Mouse (Mus musculus) liver, embryonic 14.5 days (tissue): ENCODE data around the gene Dpf2. TPM values are rescaled to one million over a fixed set of nuclear protein-coding genes. Genes with fewer than 3 reads are reported as not detected.
A peak's percentile ranks its signal among the peaks of the same experiment; 100 is the strongest.

Experiments used
- ATAC-seq: fragments of 200-750 bp; cut with Nextera tagmentation; 2 replicates; pipeline ENCODE4 v1.8.0; 2017; ENCODE audit warnings: moderate number of reproducible peaks, mild to moderate bottlenecking, moderate library complexity; ENCODE audit not compliant: insufficient read depth
- DNase-seq, 3 experiments: peaks; one replicate each; pipeline ENCODE4 v3.0.0-alpha.2; 2012 to 2013; ENCODE audit warnings: low read depth in 3 of 3, low spot score in 3 of 3
- H3K27ac ChIP-seq: fragments of 300-500 bp; sonication (generic); 2 replicates; pipeline ENCODE4 v1.5.1; 2014; ENCODE audit warnings: moderate library complexity, mild to moderate bottlenecking, control low read depth, inconsistent platforms
- H3K27me3 ChIP-seq: fragments of 300-500 bp; sonication (generic); 2 replicates; pipeline ENCODE4 v1.6.1; 2014; ENCODE audit warnings: mild to moderate bottlenecking, low read length, moderate library complexity; ENCODE audit not compliant: control insufficient read depth, insufficient read depth
- H3K36me3 ChIP-seq: fragments of 300-500 bp; sonication (generic); replicated peaks from 2 replicates; pipeline ENCODE4 v1.6.1; 2014; ENCODE audit warnings: low read depth; ENCODE audit not compliant: control insufficient read depth, insufficient read depth
- H3K4me1 ChIP-seq, 2 experiments: fragments of 200-500 bp in 1 of 2; fragments of 300-500 bp in 1 of 2; sonication (generic) in 1 of 2; replicated peaks; 2 replicates each; pipeline ENCODE4 v1.6.1; 2012 to 2014; ENCODE audit warnings: antibody characterized with exemption in 1 of 2, inconsistent platforms in 1 of 2, low read length in 1 of 2; ENCODE audit not compliant: control insufficient read depth in 2 of 2, insufficient read depth in 2 of 2
- H3K4me2 ChIP-seq: fragments of 300-500 bp; sonication (generic); 2 replicates; pipeline ENCODE4 v1.6.1; 2014; ENCODE audit warnings: low read depth, mild to moderate bottlenecking, control low read depth, moderate library complexity
- H3K4me3 ChIP-seq, 2 experiments: fragments of 200-500 bp in 1 of 2; fragments of 300-500 bp in 1 of 2; sonication (generic) in 1 of 2; 2 replicates each; pipeline ENCODE4 v1.5.1; 2012 to 2014; ENCODE audit warnings: low read depth in 2 of 2, low read length in 2 of 2, mild to moderate bottlenecking in 2 of 2, control low read depth in 1 of 2, inconsistent platforms in 1 of 2, moderate library complexity in 1 of 2; ENCODE audit not compliant: insufficient read depth in 1 of 2
- H3K9ac ChIP-seq: fragments of 300-500 bp; sonication (generic); replicated peaks from 2 replicates; pipeline ENCODE4 v1.6.1; 2014; ENCODE audit warnings: mild to moderate bottlenecking, control low read depth, moderate library complexity
- H3K9me3 ChIP-seq: fragments of 300-500 bp; sonication (generic); 2 replicates; pipeline ENCODE4 v1.6.1; 2016; ENCODE audit warnings: low read length, mixed read lengths; ENCODE audit not compliant: control insufficient read depth
- CTCF ChIP-seq: IDR thresholded peaks from 2 replicates; pipeline ENCODE4 v1.5.1; 2016; ENCODE audit warnings: antibody characterized with exemption, low read depth, control low read depth
- EP300 ChIP-seq: IDR thresholded peaks from 2 replicates; pipeline ENCODE4 v1.6.1; 2016; ENCODE audit warnings: antibody characterized with exemption, low read depth
- whole genome bisulfite sequencing: fragments of 180-500 bp; shearing (Covaris S2); extraction: QIAGEN DNeasy Blood & Tissue Kit; methylation state at CpG from one replicate; pipeline ENCODE4 v1.1.7; 2014; ENCODE audit not compliant: insufficient replicate concordance; 5-methylcytosine and 5-hydroxymethylcytosine counted together
- polyA plus RNA-seq, 2 experiments: library from polyadenylated mRNA; depleted of rRNA in 1 of 2; stranded (reverse) in 1 of 2; unstranded in 1 of 2; fragments of >200 nt; fragmentation: Nextera tagmentation in 1 of 2; extraction: Ambion mirVana in 1 of 2; gene quantifications; 2 replicates each; pipeline versions ENCODE4 v1.2.1 to v1.2.3; 2012 to 2014

Dpf2 gene
- polyA plus RNA-seq, 2 experiments, result 35.3 to 45.1 TPM

DNA sequence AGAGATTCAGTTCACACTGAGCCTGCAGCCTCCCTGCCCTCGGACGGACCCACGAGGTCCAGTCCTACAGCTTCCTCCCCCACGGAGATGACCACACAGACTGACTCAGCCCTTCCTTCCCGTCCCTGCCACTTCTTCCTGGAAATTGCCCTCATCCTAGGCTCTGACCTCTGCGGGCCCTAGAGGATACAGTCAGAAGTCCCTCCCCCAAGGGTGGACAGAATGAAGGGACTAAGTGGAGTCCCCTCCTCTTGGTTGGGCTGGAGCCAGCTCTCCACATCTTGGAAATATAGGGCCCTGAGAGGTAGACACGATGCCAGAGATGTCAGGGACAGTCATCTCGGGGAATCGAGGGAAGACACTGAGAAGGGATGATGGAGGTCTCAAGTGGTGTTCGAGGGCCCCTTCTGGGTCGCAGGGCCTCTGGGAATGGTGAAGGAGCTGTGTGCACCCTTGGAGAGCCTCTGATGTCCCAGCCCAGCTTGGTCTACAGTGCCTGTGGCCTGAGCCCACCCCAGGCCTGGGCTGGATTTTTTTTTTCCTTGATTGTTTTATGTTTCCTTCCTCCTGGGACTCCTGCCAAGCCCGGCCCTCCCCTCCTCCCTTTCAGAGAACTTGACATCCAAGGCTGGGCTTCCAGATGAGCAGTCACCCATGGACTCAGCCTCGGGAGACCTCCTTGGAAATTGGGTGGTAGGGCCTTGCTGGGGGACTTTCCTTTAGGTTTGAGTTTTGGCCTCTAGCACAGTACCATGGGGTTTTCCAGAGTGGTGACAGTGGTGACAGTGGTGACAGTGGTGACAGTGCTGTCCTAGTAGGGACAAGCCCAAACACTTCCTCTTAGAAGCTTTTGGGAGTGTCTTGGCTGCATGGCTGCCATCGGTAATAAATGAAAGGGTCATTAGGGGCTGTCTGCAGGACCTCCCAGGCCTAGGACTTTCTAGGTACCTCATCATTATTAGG is 17.1 kb upstream of the Dpf2 start:
- peaks cover 6 to 12% of the 10 kb centered on the region in 2 experiments for H3K4me1 ChIP-seq
- H3K27me3 ChIP-seq, result peaks cover 7% of the 10 kb centered on the region
- no peak overlapping the region for H3K4me2 ChIP-seq
- no peaks in the 10 kb centered on the region for H3K36me3 ChIP-seq
- no peaks in the 10 kb centered on the region for H3K9me3 ChIP-seq
- no peak overlapping the region for H3K9ac ChIP-seq
- TF ChIP-seq CTCF (no peak), EP300 (no peak)
- DNase-seq (no peak), ATAC-seq (peak; percentile 16; the same call in 1 of the 2 replicates)
- no peak overlapping the region for H3K27ac ChIP-seq
- 42% methylated on average over 14 of the region's 14 CpGs for WGBS
- no peak overlapping the region for H3K4me3 ChIP-seq

DNA sequence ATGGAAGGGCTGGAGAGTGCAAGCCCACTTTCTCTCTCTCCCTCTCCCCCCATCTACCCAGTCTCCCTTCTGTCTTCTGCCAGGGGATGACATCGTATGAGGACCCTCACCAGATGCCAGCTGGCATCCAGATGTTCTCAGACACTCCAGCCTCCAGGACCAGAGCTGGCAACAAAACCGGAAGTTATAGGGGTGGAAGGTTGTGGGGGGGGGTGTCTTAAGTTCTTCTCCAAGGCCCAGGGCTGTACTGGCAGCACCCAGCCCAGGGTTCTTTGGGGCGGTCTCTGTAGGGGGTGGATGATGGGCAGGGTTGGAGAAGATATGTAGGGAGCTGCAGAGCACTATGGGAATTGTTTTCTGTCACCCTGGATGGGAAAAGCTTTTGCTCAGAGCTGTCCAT is 15.7 kb upstream of the Dpf2 start:
- H3K36me3 ChIP-seq, result no peaks in the 10 kb centered on the region
- H3K27ac ChIP-seq, result no peak overlapping the region
- DNase-seq, result no peak
- peaks cover 7% of the 10 kb centered on the region for H3K27me3 ChIP-seq
- H3K9me3 ChIP-seq, result no peaks in the 10 kb centered on the region
- H3K4me3 ChIP-seq, result no peak overlapping the region
- H3K9ac ChIP-seq, result no peak overlapping the region
- TF ChIP-seq CTCF (no peak), EP300 (no peak)
- ATAC-seq, result no peak
- WGBS, result 48% methylated on average over 3 of the region's 3 CpGs
- peaks cover 13 to 18% of the 10 kb centered on the region in 2 experiments for H3K4me1 ChIP-seq
- no peak overlapping the region for H3K4me2 ChIP-seq

DNA sequence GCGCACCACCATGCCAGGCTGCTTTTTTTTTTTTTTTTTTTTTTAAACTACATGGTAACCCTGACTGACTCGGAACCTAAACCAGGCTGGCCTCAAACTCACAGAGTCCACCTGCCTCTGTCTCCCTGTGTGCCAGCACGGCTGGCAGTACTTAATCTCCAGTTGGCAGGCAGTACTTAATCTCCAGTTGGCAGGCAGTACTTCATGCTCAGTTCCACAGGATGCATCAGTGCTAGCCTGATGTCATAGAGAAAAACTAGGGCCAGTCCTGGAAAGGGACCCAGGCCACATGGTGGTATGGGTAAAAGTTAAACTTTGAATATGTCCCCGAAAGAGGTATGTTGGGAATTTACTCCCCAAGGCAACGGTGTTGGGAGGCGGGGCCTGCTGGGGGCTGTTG is 15.3 kb upstream of the Dpf2 start:
- no peak for DNase-seq
- Histone ChIP-seq H3K4me2 (no peak overlapping the region), H3K9me3 (no peaks in the 10 kb centered on the region), H3K4me3 (no peak overlapping the region), H3K36me3 (no peaks in the 10 kb centered on the region), H3K9ac (no peak overlapping the region), H3K27ac (no peak overlapping the region), H3K27me3 (peaks cover 7% of the 10 kb centered on the region), H3K4me1 (peaks cover 16 to 22% of the 10 kb centered on the region in 2 experiments)
- ATAC-seq, result no peak
- 61% methylated on average over 6 of the region's 6 CpGs for WGBS
- TF ChIP-seq CTCF, result no peak
- no peak for TF ChIP-seq EP300

- WGBS, result 55% methylated on average over 8 of the region's 8 CpGs
- H3K4me3 ChIP-seq, result no peak overlapping the region
- no peak for TF ChIP-seq EP300
- TF ChIP-seq CTCF, result no peak
- H3K27me3 ChIP-seq, result peaks cover 7% of the 10 kb centered on the region
- H3K4me1 ChIP-seq, result peaks cover 22 to 27% of the 10 kb centered on the region in 2 experiments
- no peak overlapping the region for H3K27ac ChIP-seq
- DNase-seq (no peak), ATAC-seq (no peak)
- H3K36me3 ChIP-seq, result no peaks in the 10 kb centered on the region
- H3K9ac ChIP-seq, result no peak overlapping the region
- no peaks in the 10 kb centered on the region for H3K9me3 ChIP-seq
- no peak overlapping the region for H3K4me2 ChIP-seq
Measured at GRCm38 (mm10) chr19:5927532-5927931, 14.7 kb upstream of the Dpf2 start.

DNA sequence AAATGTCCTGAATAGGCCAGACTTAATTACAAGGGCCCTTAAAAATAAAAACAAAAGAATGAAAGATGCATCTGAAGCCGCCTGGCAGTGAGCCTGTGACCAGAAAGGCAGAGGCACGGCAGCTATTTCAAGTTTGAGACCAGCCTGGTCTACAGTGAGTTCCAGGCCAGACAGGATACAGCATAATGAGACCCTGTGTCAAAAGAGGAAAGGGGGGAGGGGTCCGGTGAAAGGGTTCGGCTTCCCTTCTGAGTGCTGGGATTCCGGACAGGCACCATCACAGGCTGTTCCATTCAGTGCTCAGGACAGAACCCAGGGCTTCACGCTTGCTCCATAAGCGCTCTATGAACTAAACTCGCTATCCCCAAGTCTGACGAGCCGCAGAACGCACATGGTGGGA is 14.2 kb upstream of the Dpf2 start:
- H3K36me3 ChIP-seq, result no peaks in the 10 kb centered on the region
- DNase-seq (no peak), ATAC-seq (no peak)
- TF ChIP-seq EP300, result no peak
- no peak for TF ChIP-seq CTCF
- no peak overlapping the region for H3K4me2 ChIP-seq
- no peaks in the 10 kb centered on the region for H3K9me3 ChIP-seq
- peaks cover 27 to 33% of the 10 kb centered on the region in 2 experiments for H3K4me1 ChIP-seq
- H3K27ac ChIP-seq, result no peak overlapping the region
- peaks cover 7% of the 10 kb centered on the region for H3K27me3 ChIP-seq
- 54% methylated on average over 11 of the region's 11 CpGs for WGBS
- H3K4me3 ChIP-seq, result no peak overlapping the region
- H3K9ac ChIP-seq, result no peak overlapping the region
